Mouse (Mus musculus) left cerebral cortex, adult 9 months (tissue): ENCODE data around the gene Wnt16.

ENCODE experiments used
- DNase-seq, 2 experiments: peaks; one replicate each; pipeline ENCODE4 v3.0.0; 2022; ENCODE audit warnings: low spot score in 2 of 2

The Wnt16 gene

GRCm38 (mm10) chr6:22325364-22326072 is 37.5 kb downstream of the Wnt16 start:
- DNase-seq: peak; percentile 22 to 89

GRCm38 (mm10) chr6:22326289-22326688 is 38.3 kb downstream of the Wnt16 start:
- no peak for DNase-seq

GRCm38 (mm10) chr6:22327091-22327490 is 39.1 kb downstream of the Wnt16 start:
- no peak for DNase-seq

- no peak for DNase-seq
These were observed 39.9 kb downstream of the Wnt16 start for GRCm38 (mm10) chr6:22327931-22328330.

GRCm38 (mm10) chr6:22330169-22330960 is 42.3 kb downstream of the Wnt16 start:
- no peak for DNase-seq

GRCm38 (mm10) chr6:22332548-22332947 is 44.5 kb downstream of the Wnt16 start:
- DNase-seq: no peak

- DNase-seq: no peak
These were observed 51.9 kb downstream of the Wnt16 start for GRCm38 (mm10) chr6:22339763-22340542.

- no peak for DNase-seq
These were observed 52.8 kb downstream of the Wnt16 start for GRCm38 (mm10) chr6:22340779-22341178.

- DNase-seq: no peak
These were observed 55.3 kb downstream of the Wnt16 start for GRCm38 (mm10) chr6:22343292-22343691.

- DNase-seq: no peak
These were observed 55.7 kb downstream of the Wnt16 start for GRCm38 (mm10) chr6:22343706-22344105.

GRCm38 (mm10) chr6:22344443-22344842 is 56.4 kb downstream of the Wnt16 start:
- no peak for DNase-seq

GRCm38 (mm10) chr6:22347132-22347902 is 59.3 kb downstream of the Wnt16 start:
- DNase-seq: no peak
